Mouse (Mus musculus) embryonic facial prominence, embryonic 10.5 days (tissue): Measurements from ENCODE around the gene Rgs12. TPM values are rescaled to one million over a fixed set of nuclear protein-coding genes. Genes with fewer than 3 reads are reported as not detected.

ENCODE experiments used
- DNase-seq: peaks from one replicate; pipeline ENCODE4 v3.0.0-alpha.2; 2017; ENCODE audit warnings: low spot score
- H3K27ac ChIP-seq: fragments of 300-500 bp; sonication (generic); replicated peaks from 2 replicates; pipeline ENCODE4 v1.5.1; 2016; ENCODE audit warnings: mild to moderate bottlenecking
- H3K27me3 ChIP-seq: fragments of 300-500 bp; sonication (generic); replicated peaks from 2 replicates; pipeline ENCODE4 v1.6.1; 2016; ENCODE audit warnings: low read depth, mild to moderate bottlenecking; ENCODE audit not compliant: poor library complexity, severe bottlenecking
- H3K36me3 ChIP-seq: fragments of 300-500 bp; sonication (generic); replicated peaks from 2 replicates; pipeline ENCODE4 v1.6.1; 2016; ENCODE audit warnings: mild to moderate bottlenecking, moderate library complexity
- H3K4me1 ChIP-seq: fragments of 300-500 bp; sonication (generic); 2 replicates; pipeline ENCODE4 v1.6.1; 2016
- H3K4me3 ChIP-seq: fragments of 300-500 bp; sonication (generic); 2 replicates; pipeline ENCODE4 v1.5.1; 2016; ENCODE audit warnings: mild to moderate bottlenecking, moderate library complexity
- H3K9me3 ChIP-seq: fragments of 300-500 bp; sonication (generic); 2 replicates; pipeline ENCODE4 v1.6.1; 2016; ENCODE audit warnings: mild to moderate bottlenecking
- WGBS: fragments of 180-500 bp; shearing (Covaris S2); methylation state at CpG from one replicate; pipeline ENCODE4 v1.1.7; 2016; 5-methylcytosine and 5-hydroxymethylcytosine counted together
- polyA plus RNA-seq: library from polyadenylated mRNA; unstranded; fragments of >200 nt; fragmentation: Nextera tagmentation; extraction: Ambion mirVana; gene quantifications from 2 replicates; pipeline ENCODE4 v1.2.1, GENCODE M21; 2016

Gene Rgs12
- polyA plus RNA-seq, 1 experiment from 2014 or later = 52.7 TPM

- Histone ChIP-seq H3K27ac (no peak overlapping the region), H3K4me3 (no peak overlapping the region), H3K27me3 (no peaks in the 10 kb centered on the region), H3K36me3 (peaks cover 77% of the 10 kb centered on the region), H3K4me1 (peaks cover 30% of the 10 kb centered on the region), H3K9me3 (no peaks in the 10 kb centered on the region)
- DNase-seq = no peak
Measured at GRCm38 (mm10) chr5:35000323-35000722, 51.1 kb downstream of the Rgs12 start.

- no peak overlapping the region for H3K4me3 ChIP-seq
- peaks cover 79% of the 10 kb centered on the region for H3K36me3 ChIP-seq
- no peaks in the 10 kb centered on the region for H3K27me3 ChIP-seq
- 76% methylated on average over 3 of the region's 3 CpGs for WGBS
- H3K27ac ChIP-seq = no peak overlapping the region
- DNase-seq = no peak
- H3K9me3 ChIP-seq = no peaks in the 10 kb centered on the region
- H3K4me1 ChIP-seq = peaks cover 30% of the 10 kb centered on the region
Measured at GRCm38 (mm10) chr5:35001144-35001543, 51.9 kb downstream of the Rgs12 start.

- peaks cover 22% of the 10 kb centered on the region for H3K4me1 ChIP-seq
- H3K27ac ChIP-seq = no peak overlapping the region
- no peak overlapping the region for H3K4me3 ChIP-seq
- H3K36me3 ChIP-seq = peaks cover 83% of the 10 kb centered on the region
- DNase-seq = no peak
- H3K9me3 ChIP-seq = no peaks in the 10 kb centered on the region
- 86% methylated on average over 7 of the region's 7 CpGs for WGBS
- no peaks in the 10 kb centered on the region for H3K27me3 ChIP-seq
Measured at GRCm38 (mm10) chr5:35003611-35004162, 54.4 kb downstream of the Rgs12 start.

- H3K4me3 ChIP-seq = no peak overlapping the region
- no peaks in the 10 kb centered on the region for H3K9me3 ChIP-seq
- H3K27me3 ChIP-seq = no peaks in the 10 kb centered on the region
- H3K36me3 ChIP-seq = peaks cover 90% of the 10 kb centered on the region
- H3K27ac ChIP-seq = no peak overlapping the region
- no peak for DNase-seq
- 92% methylated on average over 2 of the region's 2 CpGs for WGBS
- H3K4me1 ChIP-seq = peaks cover 16% of the 10 kb centered on the region; the same call in 1 of the 2 replicates
Measured at GRCm38 (mm10) chr5:35004769-35005168, 55.5 kb downstream of the Rgs12 start.

GRCm38 (mm10) chr5:35005659-35006058 is 56.4 kb downstream of the Rgs12 start:
- H3K27me3 ChIP-seq = no peaks in the 10 kb centered on the region
- H3K9me3 ChIP-seq = no peaks in the 10 kb centered on the region
- H3K27ac ChIP-seq = no peak overlapping the region
- 89% methylated on average over 3 of the region's 3 CpGs for WGBS
- peaks cover 12% of the 10 kb centered on the region; the same call in 1 of the 2 replicates for H3K4me1 ChIP-seq
- DNase-seq = no peak
- H3K4me3 ChIP-seq = no peak overlapping the region
- peaks cover 89% of the 10 kb centered on the region for H3K36me3 ChIP-seq

- no peak for DNase-seq
- Histone ChIP-seq H3K36me3 (peaks cover 89% of the 10 kb centered on the region), H3K9me3 (no peaks in the 10 kb centered on the region), H3K27ac (no peak overlapping the region), H3K27me3 (no peaks in the 10 kb centered on the region), H3K4me3 (no peak overlapping the region), H3K4me1 (0 out of 2 replicates have a peak, but pooled peaks cover 3% of the 10 kb centered on the region)
- 86% methylated on average over 2 of the region's 2 CpGs for WGBS
Measured at GRCm38 (mm10) chr5:35006599-35006998, 57.4 kb downstream of the Rgs12 start.

- WGBS = 92% methylated on average over 4 of the region's 4 CpGs
- H3K36me3 ChIP-seq = peaks cover 86% of the 10 kb centered on the region
- no peaks in the 10 kb centered on the region for H3K27me3 ChIP-seq
- H3K9me3 ChIP-seq = no peaks in the 10 kb centered on the region
- H3K4me3 ChIP-seq = no peak overlapping the region
- H3K4me1 ChIP-seq = no peaks in the 10 kb centered on the region
- H3K27ac ChIP-seq = no peak overlapping the region
- DNase-seq = no peak
Measured at GRCm38 (mm10) chr5:35009163-35009562, 59.9 kb downstream of the Rgs12 start.

GRCm38 (mm10) chr5:35010656-35011055 is 61.4 kb downstream of the Rgs12 start:
- DNase-seq = no peak
- Histone ChIP-seq H3K9me3 (no peaks in the 10 kb centered on the region), H3K27me3 (no peaks in the 10 kb centered on the region), H3K4me3 (no peak overlapping the region), H3K27ac (no peak overlapping the region), H3K36me3 (peaks cover 86% of the 10 kb centered on the region), H3K4me1 (peaks cover 2% of the 10 kb centered on the region; the same call in 1 of the 2 replicates)
- 81% methylated on average over 5 of the region's 5 CpGs for WGBS

GRCm38 (mm10) chr5:35011156-35011923 is 62.1 kb downstream of the Rgs12 start:
- H3K9me3 ChIP-seq = no peaks in the 10 kb centered on the region
- peaks cover 8% of the 10 kb centered on the region; the same call in 1 of the 2 replicates for H3K4me1 ChIP-seq
- no peak overlapping the region for H3K27ac ChIP-seq
- no peak for DNase-seq
- H3K36me3 ChIP-seq = peaks cover 86% of the 10 kb centered on the region
- WGBS = 90% methylated on average over 6 of the region's 6 CpGs
- no peaks in the 10 kb centered on the region for H3K27me3 ChIP-seq
- H3K4me3 ChIP-seq = no peak overlapping the region

- Histone ChIP-seq H3K4me3 (no peak overlapping the region), H3K4me1 (peaks cover 23% of the 10 kb centered on the region), H3K27me3 (no peaks in the 10 kb centered on the region), H3K36me3 (peaks cover 78% of the 10 kb centered on the region), H3K9me3 (no peaks in the 10 kb centered on the region), H3K27ac (no peak overlapping the region)
- no peak for DNase-seq
- 78% methylated on average over 6 of the region's 6 CpGs for WGBS
Measured at GRCm38 (mm10) chr5:35014036-35014435, 64.8 kb downstream of the Rgs12 start.

GRCm38 (mm10) chr5:35019673-35020300 is 70.5 kb downstream of the Rgs12 start:
- WGBS = 82% methylated on average over 9 of the region's 9 CpGs
- peaks cover 26% of the 10 kb centered on the region for H3K4me1 ChIP-seq
- no peaks in the 10 kb centered on the region for H3K9me3 ChIP-seq
- no peak for DNase-seq
- peaks cover 87% of the 10 kb centered on the region for H3K36me3 ChIP-seq
- no peak overlapping the region for H3K4me3 ChIP-seq
- no peak overlapping the region for H3K27ac ChIP-seq
- H3K27me3 ChIP-seq = no peaks in the 10 kb centered on the region

- Histone ChIP-seq H3K27ac (no peak overlapping the region), H3K4me3 (no peak overlapping the region), H3K36me3 (peaks cover 87% of the 10 kb centered on the region), H3K27me3 (no peaks in the 10 kb centered on the region), H3K4me1 (peaks cover 23% of the 10 kb centered on the region), H3K9me3 (no peaks in the 10 kb centered on the region)
- DNase-seq = no peak
- WGBS = 81% methylated on average over 9 of the region's 9 CpGs
Measured at GRCm38 (mm10) chr5:35020410-35021241, 71.4 kb downstream of the Rgs12 start.
